Mouse (Mus musculus) liver, embryonic 11.5 days (tissue): Measurements from ENCODE around the gene Klhl35. TPM values are rescaled to one million over a fixed set of nuclear protein-coding genes. Genes with fewer than 3 reads are reported as not detected.
"Not testable (repeated sequence)": the region's sequence is repeated elsewhere in the genome, so short reads cannot be mapped to it uniquely, and the experiment has no call there.

ENCODE experiments used
- ATAC-seq: fragments of 200-750 bp; cut with Nextera tagmentation; replicated peaks from 2 replicates; pipeline ENCODE4 v1.8.0; 2017; ENCODE audit warnings: moderate number of reproducible peaks, mild to moderate bottlenecking, moderate TSS enrichment, moderate library complexity; ENCODE audit not compliant: low FRiP score
- DNase-seq: peaks from one replicate; pipeline ENCODE4 v3.0.0-alpha.2; 2017; ENCODE audit warnings: low spot score
- H3K27ac ChIP-seq: fragments of 300-500 bp; sonication (generic); 2 replicates; pipeline ENCODE4 v1.5.1; 2014; ENCODE audit warnings: mild to moderate bottlenecking, low read depth, low read length, control low read depth
- H3K27me3 ChIP-seq: fragments of 300-500 bp; sonication (generic); replicated peaks from 2 replicates; pipeline ENCODE4 v1.6.1; 2014; ENCODE audit warnings: low read length, mixed read lengths; ENCODE audit not compliant: control insufficient read depth, insufficient read depth
- H3K36me3 ChIP-seq: fragments of 300-500 bp; sonication (generic); 2 replicates; pipeline ENCODE4 v1.6.1; 2014; ENCODE audit warnings: mild to moderate bottlenecking, low read length, moderate library complexity, mixed read lengths; ENCODE audit not compliant: control insufficient read depth, insufficient read depth
- H3K4me1 ChIP-seq: fragments of 300-500 bp; sonication (generic); replicated peaks from 2 replicates; pipeline ENCODE4 v1.6.1; 2014; ENCODE audit warnings: low read length, mixed read lengths; ENCODE audit not compliant: control insufficient read depth, insufficient read depth
- H3K4me2 ChIP-seq: fragments of 300-500 bp; sonication (generic); 2 replicates; pipeline ENCODE4 v1.6.1; 2014; ENCODE audit warnings: mild to moderate bottlenecking, control low read depth, moderate library complexity
- H3K4me3 ChIP-seq: fragments of 300-500 bp; sonication (generic); 2 replicates; pipeline ENCODE4 v1.5.1; 2014; ENCODE audit warnings: low read depth, low read length, control low read depth
- H3K9ac ChIP-seq: fragments of 300-500 bp; sonication (generic); 2 replicates; pipeline ENCODE4 v1.6.1; 2014; ENCODE audit warnings: low read depth, low read length, control low read depth
- H3K9me3 ChIP-seq: fragments of 300-500 bp; sonication (generic); 2 replicates; pipeline ENCODE4 v1.6.1; 2016; ENCODE audit warnings: low read length, inconsistent platforms, mixed read lengths; ENCODE audit not compliant: control insufficient read depth
- WGBS: fragments of 180-500 bp; shearing (Covaris S2); extraction: QIAGEN DNeasy Blood & Tissue Kit; methylation state at CpG from one replicate; pipeline ENCODE4 v1.1.7; 2014; 5-methylcytosine and 5-hydroxymethylcytosine counted together
- polyA plus RNA-seq: library from polyadenylated mRNA; unstranded; fragments of >200 nt; fragmentation: Nextera tagmentation; extraction: Ambion mirVana; gene quantifications from 2 replicates; pipeline ENCODE4 v1.2.1, GENCODE M21; 2014

The Klhl35 gene
- polyA plus RNA-seq, 1 experiment from 2014 or later: 0.32 TPM

DNA sequence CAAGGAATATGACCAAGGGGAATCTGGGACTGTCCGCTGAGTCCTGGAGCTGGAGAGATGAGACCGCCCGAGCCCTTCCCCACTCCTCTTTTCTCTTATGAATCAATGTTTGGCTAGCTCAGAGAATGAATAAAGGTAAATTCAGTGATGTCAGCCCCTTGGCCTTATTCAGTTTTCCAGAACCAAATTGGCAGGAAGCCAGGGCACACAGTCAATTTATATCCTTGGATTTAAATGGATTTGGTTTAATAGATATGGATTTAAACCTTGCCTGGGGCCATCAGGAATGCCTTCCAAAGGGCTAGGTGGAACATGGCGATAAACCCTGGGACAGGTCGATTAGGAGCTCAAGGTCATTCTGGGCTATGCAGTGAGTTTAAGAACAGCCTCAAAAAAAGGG lies 23.9 kb downstream of the Klhl35 start:
- ATAC-seq (no peak), DNase-seq (no peak)
- Histone ChIP-seq H3K9me3 (no peaks in the 10 kb centered on the region), H3K4me3 (no peak overlapping the region), H3K27ac (no peak overlapping the region), H3K4me2 (no peak overlapping the region), H3K4me1 (no peaks in the 10 kb centered on the region), H3K9ac (no peak overlapping the region), H3K27me3 (no peaks in the 10 kb centered on the region), H3K36me3 (no peaks in the 10 kb centered on the region)
- WGBS: 79% methylated on average over 5 of the region's 5 CpGs

DNA sequence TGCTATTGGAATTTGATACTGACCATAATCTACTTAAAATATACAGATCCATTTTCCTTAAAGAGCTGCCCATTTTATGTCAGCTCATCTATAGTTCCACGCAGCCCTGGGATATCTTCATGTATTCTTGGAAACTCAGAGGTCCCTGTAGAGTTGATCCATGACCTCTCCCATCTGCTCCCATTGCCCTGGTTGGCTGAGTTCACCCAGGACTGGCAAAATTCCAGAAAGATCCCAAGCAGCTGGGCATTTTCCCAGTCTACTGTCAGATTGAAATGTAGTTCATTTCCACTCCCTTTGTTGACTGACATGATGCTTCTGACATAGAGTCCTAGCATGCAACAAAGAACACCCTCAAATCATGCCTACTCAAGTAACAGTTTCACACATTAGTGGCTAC lies 33.3 kb downstream of the Klhl35 start:
- ATAC-seq (no peak), DNase-seq (no peak)
- no peak overlapping the region for H3K4me3 ChIP-seq
- H3K27ac ChIP-seq: no peak overlapping the region
- no peak overlapping the region for H3K9ac ChIP-seq
- 63% methylated on average over 1 of the region's 1 CpGs for WGBS
- peaks cover 7% of the 10 kb centered on the region for H3K4me1 ChIP-seq
- no peaks in the 10 kb centered on the region for H3K27me3 ChIP-seq
- H3K4me2 ChIP-seq: no peak overlapping the region
- H3K9me3 ChIP-seq: no peaks in the 10 kb centered on the region
- no peaks in the 10 kb centered on the region for H3K36me3 ChIP-seq

DNA sequence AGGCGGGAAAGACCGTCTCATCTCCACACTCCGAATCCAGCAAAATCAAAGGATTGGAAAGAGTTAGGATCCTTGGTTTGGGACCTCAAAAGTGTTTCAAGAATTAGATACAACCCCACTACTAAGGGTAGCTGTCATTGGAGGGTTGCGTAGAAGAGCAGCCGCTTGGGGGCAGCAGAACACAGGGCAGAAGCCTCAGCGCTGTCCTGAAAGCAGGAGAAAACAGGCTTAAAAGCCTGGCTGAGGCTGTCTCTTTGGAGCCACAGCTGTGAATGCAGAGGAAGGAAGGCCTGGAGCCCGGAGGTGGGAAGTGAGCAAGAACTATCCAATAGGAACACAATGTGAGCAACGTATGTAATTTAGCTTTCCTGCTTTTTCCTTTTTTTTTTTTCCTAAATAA lies 34.4 kb downstream of the Klhl35 start:
- DNase-seq (peak; percentile 75), ATAC-seq (peak; percentile 79)
- peak overlapping the region; percentile 54; the same call in 1 of the 2 replicates for H3K27ac ChIP-seq
- H3K4me1 ChIP-seq: peaks cover 7% of the 10 kb centered on the region
- no peak overlapping the region for H3K4me3 ChIP-seq
- no peak overlapping the region for H3K4me2 ChIP-seq
- H3K27me3 ChIP-seq: no peaks in the 10 kb centered on the region
- H3K36me3 ChIP-seq: no peaks in the 10 kb centered on the region
- H3K9me3 ChIP-seq: no peaks in the 10 kb centered on the region
- WGBS: 2% methylated on average over 8 of the region's 8 CpGs
- no peak overlapping the region for H3K9ac ChIP-seq

DNA sequence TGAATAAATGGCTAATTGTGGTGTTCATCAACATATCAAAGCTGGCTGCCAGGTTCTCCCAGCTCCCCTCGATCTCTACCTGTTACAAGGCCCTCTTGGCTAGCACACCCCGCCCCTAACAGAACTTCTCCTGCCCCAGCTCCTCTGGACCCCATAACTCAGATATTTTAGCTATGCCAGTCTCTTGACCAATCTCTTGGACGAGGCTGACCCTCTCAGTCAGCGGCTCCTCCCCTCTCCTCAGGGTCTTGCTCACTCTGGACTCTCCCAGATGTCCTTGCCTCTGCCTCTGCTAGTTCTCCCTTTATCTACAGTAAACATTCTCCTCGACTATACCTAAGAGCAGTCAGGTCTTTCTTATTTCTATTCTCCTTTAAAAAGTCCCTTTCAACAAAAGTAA lies 34.9 kb downstream of the Klhl35 start:
- Histone ChIP-seq H3K4me3 (no peak overlapping the region), H3K27me3 (no peaks in the 10 kb centered on the region), H3K9me3 (no peaks in the 10 kb centered on the region), H3K36me3 (no peaks in the 10 kb centered on the region), H3K27ac (peak overlapping the region; percentile 54; the same call in 1 of the 2 replicates), H3K4me2 (peak overlapping the region; percentile 30; the same call in 1 of the 2 replicates), H3K4me1 (peaks cover 7% of the 10 kb centered on the region), H3K9ac (0 out of 2 replicates have a peak overlapping the region, but pooled peaks have one; percentile 36)
- ATAC-seq (peak; percentile 85), DNase-seq (peak; percentile 41)
- 33% methylated on average over 5 of the region's 5 CpGs for WGBS

DNA sequence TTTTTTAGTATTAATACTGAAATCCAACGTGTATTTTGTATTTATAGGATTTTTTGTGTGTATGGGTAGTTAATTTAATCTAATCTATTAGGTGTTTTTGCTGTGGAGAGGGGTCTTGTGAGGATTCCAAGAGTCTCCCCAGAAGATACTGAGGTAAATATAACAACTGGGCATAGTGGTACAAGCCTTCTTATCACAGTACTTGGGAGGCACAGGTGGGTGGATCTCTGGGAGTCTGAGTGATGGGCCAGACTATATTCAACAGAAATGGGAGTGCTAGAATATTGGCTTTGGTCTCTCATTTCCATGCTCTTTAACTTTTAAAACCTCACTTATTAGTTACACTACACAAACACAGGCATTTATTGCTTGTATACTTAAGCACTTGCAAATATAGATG lies 35.3 kb downstream of the Klhl35 start:
- ATAC-seq (peak; percentile 85), DNase-seq (no peak)
- no peaks in the 10 kb centered on the region for H3K36me3 ChIP-seq
- no peak overlapping the region for H3K9ac ChIP-seq
- no peak overlapping the region for H3K4me3 ChIP-seq
- no peaks in the 10 kb centered on the region for H3K27me3 ChIP-seq
- H3K4me1 ChIP-seq: peaks cover 7% of the 10 kb centered on the region
- no peaks in the 10 kb centered on the region for H3K9me3 ChIP-seq
- no peak overlapping the region for H3K4me2 ChIP-seq
- WGBS: 52% methylated on average over 1 of the region's 1 CpGs
- 0 out of 2 replicates have a peak overlapping the region, but pooled peaks have one; percentile 25 for H3K27ac ChIP-seq

DNA sequence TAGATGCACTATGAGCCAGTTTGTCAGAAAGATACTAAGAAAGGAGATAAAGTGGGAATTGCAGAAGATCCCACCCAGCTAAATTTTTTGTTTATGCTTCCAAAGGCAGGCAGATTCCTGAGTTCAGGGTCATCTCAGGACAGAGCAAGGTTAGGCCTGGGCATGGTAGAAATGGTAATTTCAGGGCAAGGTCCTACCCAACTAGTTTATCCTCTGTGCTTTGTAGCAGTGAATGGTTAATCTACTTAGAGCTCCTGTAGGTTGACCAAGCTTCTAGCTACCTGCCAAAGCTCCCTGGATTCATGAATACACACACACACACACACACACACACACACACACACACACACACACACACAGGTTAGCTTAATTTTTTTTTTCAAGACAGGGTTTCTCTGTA lies 38.8 kb downstream of the Klhl35 start:
- no peak overlapping the region for H3K4me2 ChIP-seq
- ATAC-seq (no peak), DNase-seq (no peak)
- H3K27me3 ChIP-seq: no peaks in the 10 kb centered on the region
- H3K27ac ChIP-seq: no peak overlapping the region
- no peak overlapping the region for H3K4me3 ChIP-seq
- H3K9me3 ChIP-seq: no peaks in the 10 kb centered on the region
- peaks cover 7% of the 10 kb centered on the region for H3K4me1 ChIP-seq
- no peaks in the 10 kb centered on the region for H3K36me3 ChIP-seq
- H3K9ac ChIP-seq: no peak overlapping the region

DNA sequence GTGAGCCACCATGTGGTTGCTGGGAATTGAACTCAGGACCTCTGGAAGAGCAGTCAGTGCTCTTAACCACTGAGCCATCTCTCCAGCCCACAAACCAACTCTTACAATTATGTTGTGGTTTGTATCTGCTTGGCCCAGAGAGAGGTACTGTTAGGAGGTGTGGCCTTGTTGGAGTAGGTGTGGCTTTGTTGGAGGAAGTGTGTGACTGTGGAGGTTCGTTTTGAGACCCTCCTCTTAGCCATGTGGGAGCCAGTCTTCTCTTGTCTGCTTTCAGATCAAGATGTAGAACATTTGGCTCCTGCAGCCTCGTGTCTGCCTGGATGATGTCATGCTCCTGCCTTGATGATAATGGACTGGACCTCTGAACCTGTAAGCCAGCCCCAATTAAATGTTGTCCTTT lies 42.4 kb downstream of the Klhl35 start:
- not testable (repeated sequence) for H3K27me3 ChIP-seq, H3K36me3 ChIP-seq, H3K27ac ChIP-seq, H3K9ac ChIP-seq, H3K9me3 ChIP-seq, H3K4me1 ChIP-seq, H3K4me3 ChIP-seq, H3K4me2 ChIP-seq, DNase-seq
- ATAC-seq: peak; percentile 80
- 16% methylated on average over 2 of the region's 2 CpGs for WGBS

DNA sequence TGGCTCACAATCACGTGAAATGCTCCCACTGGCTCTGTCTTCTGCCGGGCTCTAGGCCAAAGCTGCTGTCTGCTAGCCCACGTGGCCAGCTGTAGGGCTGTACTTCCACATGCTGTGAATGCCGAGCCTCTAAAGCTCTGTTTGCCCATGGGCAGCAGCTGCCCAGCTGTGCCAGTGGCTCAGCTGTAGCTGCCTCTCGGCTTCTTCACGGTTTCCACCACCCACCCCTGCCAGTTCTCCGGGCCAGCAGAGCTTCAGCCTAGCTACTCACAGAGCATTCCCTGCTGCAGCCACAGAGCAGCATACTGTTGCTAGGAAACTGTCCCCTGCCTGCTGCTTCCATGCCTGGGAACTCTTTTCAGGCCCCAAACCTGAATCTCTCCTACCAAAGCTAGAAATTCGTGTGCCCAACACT lies 44.3 kb downstream of the Klhl35 start:
- Histone ChIP-seq H3K4me3 (no peak overlapping the region), H3K27ac (no peak overlapping the region), H3K4me2 (no peak overlapping the region), H3K27me3 (no peaks in the 10 kb centered on the region), H3K9ac (no peak overlapping the region), H3K9me3 (no peaks in the 10 kb centered on the region), H3K36me3 (no peaks in the 10 kb centered on the region), H3K4me1 (no peaks in the 10 kb centered on the region; the same call in 1 of the 2 replicates)
- WGBS: 36% methylated on average over 8 of the region's 8 CpGs
- ATAC-seq (no peak), DNase-seq (no peak)

DNA sequence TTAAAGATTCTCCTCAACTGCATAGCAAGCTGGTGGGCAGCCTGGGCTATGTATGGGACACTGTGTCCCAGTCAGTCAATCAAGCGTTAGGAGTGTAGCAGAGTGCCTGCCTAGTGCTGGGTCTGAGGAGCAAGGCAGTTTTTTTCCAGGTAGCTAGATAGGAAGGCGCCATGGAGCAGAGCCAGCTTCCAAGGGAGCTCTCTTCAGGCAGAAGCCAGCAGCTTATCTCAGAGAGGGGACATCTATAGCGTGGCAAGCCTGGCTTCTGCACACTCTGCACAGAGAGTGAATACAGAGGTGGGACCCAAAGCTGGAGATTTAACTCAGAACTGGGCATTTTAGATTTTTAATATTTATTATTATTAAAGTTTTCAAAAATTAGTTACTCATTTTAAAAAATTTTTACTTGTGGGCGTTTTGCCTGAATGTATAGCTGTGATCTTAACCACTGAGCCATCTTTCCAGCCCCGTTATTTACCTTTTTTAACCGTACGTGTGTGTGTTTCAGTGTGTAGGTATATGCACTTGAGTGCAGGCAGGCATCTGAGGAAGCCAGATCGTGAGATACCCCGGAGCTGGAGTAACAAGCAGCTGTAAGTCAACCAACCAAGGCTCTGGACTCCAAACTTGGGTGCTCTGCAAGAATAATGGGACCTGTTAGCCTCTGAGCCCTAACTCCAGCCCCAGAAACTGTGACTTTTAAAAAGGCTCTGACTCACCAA lies 50.4 kb downstream of the Klhl35 start:
- no peaks in the 10 kb centered on the region for H3K27me3 ChIP-seq
- peak overlapping the region; percentile 38 for H3K9ac ChIP-seq
- no peaks in the 10 kb centered on the region for H3K36me3 ChIP-seq
- ATAC-seq (peak; percentile 69), DNase-seq (no peak)
- H3K9me3 ChIP-seq: no peaks in the 10 kb centered on the region
- H3K4me2 ChIP-seq: peak overlapping the region; percentile 42
- H3K4me3 ChIP-seq: 0 out of 2 replicates have a peak overlapping the region, but pooled peaks have one; percentile 11
- 60% methylated on average over 9 of the region's 9 CpGs for WGBS
- peaks cover 20% of the 10 kb centered on the region for H3K4me1 ChIP-seq
- peak overlapping the region; percentile 76 for H3K27ac ChIP-seq
